Mouse (Mus musculus) right cerebral cortex, adult 2 months (tissue): ENCODE results near the gene Tacc3.

Experiments used
- DNase-seq, 2 experiments: peaks; one replicate each; pipeline ENCODE4 v3.0.0; 2021 to 2022; ENCODE audit warnings: low spot score in 2 of 2

The Tacc3 gene

GRCm38 (mm10) chr5:33655251-33655840 lies 2.6 kb upstream of the Tacc3 start:
- no peak for DNase-seq

- DNase-seq: no peak
These were observed 1.2 kb upstream of the Tacc3 start for GRCm38 (mm10) chr5:33656739-33657138.

- no peak for DNase-seq
These were observed 609 bp upstream of the Tacc3 start for GRCm38 (mm10) chr5:33657251-33657786.

GRCm38 (mm10) chr5:33658664-33659050 lies 729 bp downstream of the Tacc3 start:
- no peak for DNase-seq

GRCm38 (mm10) chr5:33668223-33668622 lies 10.3 kb downstream of the Tacc3 start:
- peak in 1 of 2 experiments; percentile 36 for DNase-seq

- DNase-seq: no peak
These were observed 13.7 kb downstream of the Tacc3 start for GRCm38 (mm10) chr5:33671659-33672058.

GRCm38 (mm10) chr5:33674439-33674838 lies 16.5 kb downstream of the Tacc3 start:
- no peak for DNase-seq

- peak; percentile 65 to 71 for DNase-seq
These were observed 18.0 kb downstream of the Tacc3 start for GRCm38 (mm10) chr5:33675964-33676363.

GRCm38 (mm10) chr5:33678244-33678643 lies 20.3 kb downstream of the Tacc3 start:
- no peak for DNase-seq

GRCm38 (mm10) chr5:33681044-33681443 lies 23.1 kb downstream of the Tacc3 start:
- no peak for DNase-seq

- DNase-seq: no peak
These were observed 23.9 kb downstream of the Tacc3 start for GRCm38 (mm10) chr5:33681611-33682388.

- DNase-seq: no peak
These were observed 25.0 kb downstream of the Tacc3 start for GRCm38 (mm10) chr5:33682963-33683362.

GRCm38 (mm10) chr5:33683897-33684652 lies 26.1 kb downstream of the Tacc3 start:
- DNase-seq: peak; percentile 39 to 57

GRCm38 (mm10) chr5:33684932-33685331 lies 27.0 kb downstream of the Tacc3 start:
- no peak for DNase-seq

GRCm38 (mm10) chr5:33687142-33687541 lies 29.2 kb downstream of the Tacc3 start:
- DNase-seq: no peak

GRCm38 (mm10) chr5:33688278-33689220 lies 30.6 kb downstream of the Tacc3 start:
- no peak for DNase-seq

- DNase-seq: no peak
These were observed 31.4 kb downstream of the Tacc3 start for GRCm38 (mm10) chr5:33689221-33689844.

- no peak for DNase-seq
These were observed 32.1 kb downstream of the Tacc3 start for GRCm38 (mm10) chr5:33689852-33690645.

GRCm38 (mm10) chr5:33692393-33692792 lies 34.5 kb downstream of the Tacc3 start:
- no peak for DNase-seq

GRCm38 (mm10) chr5:33694461-33694847 lies 36.5 kb downstream of the Tacc3 start:
- DNase-seq: no peak
